Mouse (Mus musculus) cerebellum, adult 2 months (tissue): ENCODE data around the gene Ppp1ca. TPM values are rescaled to one million over a fixed set of nuclear protein-coding genes. Genes with fewer than 3 reads are reported as not detected.
A peak's percentile ranks its signal among the peaks of the same experiment; 100 is the strongest.

Experiments
- DNase-seq, 2 experiments: peaks; one replicate each; pipeline ENCODE4 v3.0.0; 2021
- H3K27ac ChIP-seq: fragments of 200-500 bp; 2 replicates; pipeline ENCODE4 v1.5.1; 2012; ENCODE audit warnings: low read length, control low read depth, inconsistent platforms; ENCODE audit not compliant: insufficient read depth
- H3K27me3 ChIP-seq: fragments of 200-500 bp; 2 replicates; pipeline ENCODE4 v1.6.1; 2012; ENCODE audit warnings: inconsistent platforms, mild to moderate bottlenecking, low read length, moderate library complexity; ENCODE audit not compliant: control insufficient read depth, insufficient read depth
- H3K4me1 ChIP-seq: fragments of 200-500 bp; 2 replicates; pipeline ENCODE4 v1.6.1; 2011; ENCODE audit warnings: low read length; ENCODE audit not compliant: control insufficient read depth, insufficient read depth
- H3K4me3 ChIP-seq: fragments of 200-500 bp; replicated peaks from 2 replicates; pipeline ENCODE3; 2011; ENCODE audit warnings: mild to moderate bottlenecking, low read depth, low read length, control low read depth; ENCODE audit not compliant: insufficient read depth
- CTCF ChIP-seq: fragments of 200-500 bp; IDR thresholded peaks from 2 replicates; pipeline ENCODE4 v1.5.1; 2011; ENCODE audit warnings: low read depth, mild to moderate bottlenecking, control low read depth, low read length, moderate library complexity, borderline replicate concordance; ENCODE audit not compliant: insufficient read depth
- POLR2A ChIP-seq: fragments of 200-500 bp; IDR thresholded peaks from 2 replicates; pipeline ENCODE4 v1.6.1; 2011; ENCODE audit warnings: low read length, control low read depth, borderline replicate concordance; ENCODE audit not compliant: insufficient read depth
- WGBS: fragments of 180-500 bp; shearing (Covaris S2); methylation state at CpG from one replicate; pipeline ENCODE4 v1.1.7; 2018; 5-methylcytosine and 5-hydroxymethylcytosine counted together
- polyA plus RNA-seq: library from polyadenylated mRNA; depleted of rRNA; stranded (reverse); fragments of >200 nt; gene quantifications from 2 replicates; pipeline ENCODE4 v1.2.3, GENCODE M21; 2012

Gene Ppp1ca
- polyA plus RNA-seq, 1 experiment, result 316 TPM

- DNase-seq, result no peak
- Histone ChIP-seq H3K27ac (no peak overlapping the region), H3K4me3 (no peak overlapping the region), H3K4me1 (peaks cover 7% of the 10 kb centered on the region), H3K27me3 (no peaks in the 10 kb centered on the region)
- TF ChIP-seq POLR2A, result no peak
- TF ChIP-seq CTCF, result no peak
- 64% methylated on average over 3 of the region's 3 CpGs for WGBS
Measured at GRCm38 (mm10) chr19:4203148-4203547, 11.3 kb downstream of the Ppp1ca start.

GRCm38 (mm10) chr19:4203604-4204326 lies 11.9 kb downstream of the Ppp1ca start:
- no peak overlapping the region for H3K4me3 ChIP-seq
- H3K4me1 ChIP-seq, result peaks cover 7% of the 10 kb centered on the region
- WGBS, result 62% methylated on average over 13 of the region's 13 CpGs
- no peak for DNase-seq
- no peak overlapping the region for H3K27ac ChIP-seq
- TF ChIP-seq POLR2A, result no peak
- no peak for TF ChIP-seq CTCF
- H3K27me3 ChIP-seq, result no peaks in the 10 kb centered on the region

GRCm38 (mm10) chr19:4204889-4205288 lies 13.0 kb downstream of the Ppp1ca start:
- Histone ChIP-seq H3K4me1 (peaks cover 7% of the 10 kb centered on the region), H3K27me3 (no peaks in the 10 kb centered on the region), H3K4me3 (no peak overlapping the region), H3K27ac (no peak overlapping the region)
- TF ChIP-seq CTCF, result no peak
- no peak for TF ChIP-seq POLR2A
- WGBS, result 67% methylated on average over 4 of the region's 4 CpGs
- DNase-seq, result no peak

DNA sequence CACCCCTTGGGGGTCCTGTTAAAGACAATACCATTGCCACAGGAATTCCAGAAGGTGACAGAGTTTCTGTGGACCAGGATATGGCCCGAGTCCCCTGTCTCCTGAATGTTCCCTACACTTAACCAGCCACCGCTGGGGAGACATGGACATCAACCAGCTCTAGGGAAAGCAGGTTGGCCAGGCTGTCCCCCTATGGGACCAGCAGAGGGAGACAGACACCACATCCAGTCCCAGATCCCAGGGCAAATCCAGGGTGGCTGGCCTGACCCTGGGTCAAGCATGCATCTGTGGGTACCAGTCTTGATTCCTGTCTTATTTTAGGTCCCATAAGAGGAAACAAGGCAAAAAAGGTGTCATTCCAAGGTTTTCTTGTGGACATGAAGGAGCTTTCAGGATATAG lies 15.1 kb downstream of the Ppp1ca start:
- 3% methylated on average over 2 of the region's 2 CpGs for WGBS
- Histone ChIP-seq H3K4me1 (no peaks in the 10 kb centered on the region; the same call in none of the 2 replicates), H3K27me3 (no peaks in the 10 kb centered on the region), H3K4me3 (no peak overlapping the region), H3K27ac (no peak overlapping the region)
- TF ChIP-seq CTCF, result peak; percentile 98
- no peak for TF ChIP-seq POLR2A
- DNase-seq, result peak; percentile 70 to 77

- Histone ChIP-seq H3K27ac (no peak overlapping the region), H3K4me1 (no peaks in the 10 kb centered on the region), H3K27me3 (no peaks in the 10 kb centered on the region), H3K4me3 (no peak overlapping the region)
- TF ChIP-seq POLR2A, result no peak
- no peak for TF ChIP-seq CTCF
- WGBS, result 83% methylated on average over 5 of the region's 5 CpGs
- DNase-seq, result no peak
Measured at GRCm38 (mm10) chr19:4208563-4208962, 16.7 kb downstream of the Ppp1ca start.

DNA sequence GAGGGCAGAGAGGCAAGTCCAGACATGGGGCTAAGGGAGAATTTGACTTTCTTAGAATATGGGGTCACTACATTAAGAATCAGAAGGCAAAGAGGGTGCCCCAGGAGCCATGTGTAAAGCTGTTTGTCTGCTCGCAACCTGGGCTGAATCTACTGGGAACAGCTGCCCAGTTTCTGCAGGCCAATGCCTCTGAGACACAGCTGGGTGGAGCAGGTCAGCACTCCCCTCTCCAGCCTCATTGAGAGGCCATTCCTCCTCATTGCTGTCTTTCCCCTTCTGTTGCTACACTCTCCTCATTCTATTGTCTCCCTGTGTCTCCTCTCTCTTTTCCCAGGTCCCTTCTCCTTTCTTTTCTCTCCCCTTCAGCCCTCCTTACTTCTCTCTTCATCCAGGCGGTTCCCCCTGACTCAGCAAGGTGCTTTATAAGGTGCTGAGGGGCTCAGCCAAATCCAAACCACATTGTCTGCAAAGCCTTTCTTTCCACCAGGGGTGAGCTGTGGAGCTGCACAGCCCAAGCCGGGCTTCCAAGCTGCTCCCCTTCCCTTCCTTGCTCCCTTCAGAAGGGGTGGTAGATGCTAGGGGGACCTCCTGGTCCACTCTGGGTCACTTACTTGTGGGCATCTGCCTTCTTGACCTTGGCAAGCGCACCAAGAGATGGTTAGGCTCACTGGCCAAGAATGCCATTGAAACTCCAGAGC lies 20.2 kb downstream of the Ppp1ca start:
- Histone ChIP-seq H3K27me3 (no peaks in the 10 kb centered on the region; the same call in 1 of the 2 replicates), H3K4me3 (no peak overlapping the region), H3K4me1 (peaks cover 5% of the 10 kb centered on the region), H3K27ac (no peak overlapping the region)
- no peak for TF ChIP-seq CTCF
- no peak for TF ChIP-seq POLR2A
- WGBS, result 84% methylated on average over 4 of the region's 4 CpGs
- DNase-seq, result no peak

- H3K27me3 ChIP-seq, result no peaks in the 10 kb centered on the region; the same call in 1 of the 2 replicates
- WGBS, result 45% methylated on average over 9 of the region's 9 CpGs
- no peak overlapping the region for H3K4me3 ChIP-seq
Measured at GRCm38 (mm10) chr19:4213524-4213974, 21.7 kb downstream of the Ppp1ca start.

DNA sequence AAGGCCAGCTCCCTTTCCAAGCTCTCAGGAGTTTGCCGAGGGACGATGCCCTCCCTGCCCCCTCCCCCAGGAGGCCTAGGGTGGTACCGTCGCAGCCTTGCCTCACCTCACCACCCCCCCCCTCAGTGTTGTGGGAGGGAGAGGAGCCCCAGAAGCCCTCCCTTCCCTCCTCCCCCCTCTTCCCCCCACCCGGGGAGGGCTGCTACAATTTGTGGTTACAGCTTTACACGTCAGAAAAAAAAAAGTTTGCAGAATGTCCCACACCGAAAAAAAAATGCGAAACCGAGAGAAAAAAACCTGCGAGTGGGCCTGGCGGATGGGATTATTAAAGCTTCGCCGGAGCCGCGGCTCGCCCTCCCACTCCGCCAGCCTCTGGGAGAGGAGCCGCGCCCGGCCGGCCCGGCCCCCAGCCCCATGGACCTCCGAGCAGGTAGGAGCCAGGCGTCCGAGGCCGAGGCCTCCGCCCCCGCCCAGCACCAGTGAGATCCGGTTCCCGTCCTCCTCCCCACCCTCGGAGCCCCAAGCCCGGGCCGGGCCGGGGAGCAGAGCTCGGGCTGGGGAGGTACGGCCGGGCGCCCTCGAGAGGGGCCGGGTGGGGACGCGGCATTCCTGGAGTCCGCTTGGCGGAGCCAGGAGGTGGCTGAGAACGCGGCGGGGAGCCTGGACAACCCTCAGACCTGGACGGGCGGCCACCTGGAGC lies 22.4 kb downstream of the Ppp1ca start, which contains the start of the genes Clcf1 and AC109138.7:
TSS of gene Clcf1 (plus strand) at position 168 of the 700 bp plus-strand sequence.
TSS of gene AC109138.7 (plus strand) at position 287 of the 700 bp plus-strand sequence.
- WGBS, result 3% methylated on average over 45 of the region's 49 CpGs
- Histone ChIP-seq H3K27ac (no peak within 1 kb of the TSS), H3K27me3 (no peaks in the 10 kb centered on the region; the same call in 1 of the 2 replicates)

More at GRCm38 (mm10) chr19:4213524-4213974, 21.7 kb downstream of the Ppp1ca start:
- Histone ChIP-seq H3K4me1 (peaks cover 5% of the 10 kb centered on the region), H3K27ac (no peak overlapping the region)
- TF ChIP-seq CTCF (no peak), POLR2A (no peak)
- no peak for DNase-seq

More for the DNA sequence above, 22.4 kb downstream of the Ppp1ca start, which contains the start of the genes Clcf1 and AC109138.7:
- no peak for DNase-seq
- Histone ChIP-seq H3K4me1 (peaks cover 5% of the 10 kb centered on the region), H3K4me3 (peak within 1 kb of the TSS; percentile 52)
- no peak for TF ChIP-seq POLR2A
- TF ChIP-seq CTCF, result no peak
